Mouse (Mus musculus): ENCODE results near the gene Abca7. TPM values are rescaled to one million over a fixed set of nuclear protein-coding genes. Genes with fewer than 3 reads are reported as not detected.

Gene Abca7
- polyA plus RNA-seq, 1 experiment from 2014 or later = 5.4 TPM

GRCm38 (mm10) chr10:79976722-79977107 lies 19.6 kb upstream of the Abca7 start:
- no peak overlapping the region for H3K27ac ChIP-seq (replicated peaks)
- no peak overlapping the region for H3K9ac ChIP-seq
- no peaks in the 10 kb centered on the region for H3K9me3 ChIP-seq
- H3K36me3 ChIP-seq = peaks cover 42% of the 10 kb centered on the region
- no peak for ATAC-seq (ENCODE audit: low FRiP score, low read depth)
- 76% methylated on average over 36 of the region's 36 CpGs for WGBS
- peaks cover 12% of the 10 kb centered on the region for H3K27me3 ChIP-seq
- H3K4me3 ChIP-seq = no peak overlapping the region
- peaks cover 8% of the 10 kb centered on the region for H3K4me1 ChIP-seq (replicated peaks)
- no peak overlapping the region for H3K4me2 ChIP-seq

- H3K27ac ChIP-seq (replicated peaks) = no peak overlapping the region
- H3K4me3 ChIP-seq = no peak overlapping the region
- H3K4me2 ChIP-seq = no peak overlapping the region
- peaks cover 12% of the 10 kb centered on the region for H3K4me1 ChIP-seq (replicated peaks)
- no peak overlapping the region for H3K9ac ChIP-seq
- ATAC-seq (ENCODE audit: low FRiP score, low read depth) = no peak
- peaks cover 42% of the 10 kb centered on the region for H3K36me3 ChIP-seq
- H3K9me3 ChIP-seq = no peaks in the 10 kb centered on the region
- peaks cover 7% of the 10 kb centered on the region; the same call in 1 of the 2 replicates for H3K27me3 ChIP-seq
- 84% methylated on average over 27 of the region's 28 CpGs for WGBS
Measured at GRCm38 (mm10) chr10:79977324-79977723, 19.0 kb upstream of the Abca7 start.

DNA sequence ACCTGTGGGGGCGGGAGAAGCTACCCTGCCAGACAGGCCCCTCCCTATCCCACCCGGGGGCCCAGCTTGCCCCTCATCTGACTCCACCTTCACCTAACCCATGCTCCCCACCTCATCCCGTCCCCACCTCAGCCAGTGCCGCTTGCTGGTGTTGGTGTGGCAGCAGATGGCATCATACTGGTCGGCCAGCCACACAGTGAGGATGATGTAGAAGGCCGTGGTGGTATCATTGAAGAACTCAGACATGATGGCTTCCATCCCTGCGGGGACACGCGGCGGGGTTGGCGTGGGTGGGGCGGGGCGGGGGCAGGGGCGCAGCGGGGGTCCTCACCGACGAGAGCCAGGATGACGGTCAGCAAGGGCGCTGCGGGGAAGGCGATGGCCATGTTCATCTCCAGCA lies 18.2 kb upstream of the Abca7 start:
- no peak for ATAC-seq (ENCODE audit: low FRiP score, low read depth)
- H3K27me3 ChIP-seq = no peaks in the 10 kb centered on the region
- no peaks in the 10 kb centered on the region for H3K9me3 ChIP-seq
- no peak overlapping the region for H3K9ac ChIP-seq
- H3K36me3 ChIP-seq = peaks cover 42% of the 10 kb centered on the region
- 97% methylated on average over 21 of the region's 21 CpGs for WGBS
- H3K4me2 ChIP-seq = no peak overlapping the region
- H3K27ac ChIP-seq (replicated peaks) = no peak overlapping the region
- peaks cover 19% of the 10 kb centered on the region for H3K4me1 ChIP-seq (replicated peaks)
- H3K4me3 ChIP-seq = no peak overlapping the region

DNA sequence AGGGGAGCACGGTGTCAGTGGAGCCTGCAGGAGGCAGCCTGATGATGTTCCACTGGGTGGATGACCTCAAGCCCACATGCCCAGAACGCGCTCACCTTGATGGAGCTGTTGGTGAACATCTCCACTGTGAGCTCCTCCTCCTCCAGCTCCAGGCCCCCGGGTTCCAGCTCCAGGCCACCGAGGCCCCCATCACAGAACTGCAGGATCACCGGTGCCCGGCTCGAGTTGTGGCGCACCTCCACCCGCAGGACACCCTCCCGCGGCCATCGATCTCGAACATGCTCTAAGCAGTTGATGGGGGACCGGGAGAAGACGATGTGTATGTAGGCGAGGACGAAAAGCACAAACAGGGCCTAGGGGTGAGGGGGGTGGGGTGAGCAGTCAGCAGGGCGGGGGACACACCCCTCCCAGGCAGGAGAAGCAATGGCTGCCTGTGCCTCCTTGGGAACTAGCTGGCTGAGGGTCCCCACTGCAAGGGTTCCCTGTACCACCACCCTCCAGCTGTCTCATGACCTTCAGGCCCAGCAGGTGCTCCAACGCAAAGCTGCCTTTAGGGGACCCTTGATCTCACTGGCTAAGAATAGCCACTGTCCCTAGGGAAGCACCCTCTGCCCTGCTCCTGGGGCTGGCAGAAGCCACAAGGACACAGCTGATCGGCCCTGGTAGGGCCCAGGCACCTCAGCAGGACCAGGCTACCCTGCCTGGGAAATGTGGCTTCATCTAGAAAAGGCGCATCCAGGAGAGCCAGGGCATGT lies 16.7 kb upstream of the Abca7 start:
- 94% methylated on average over 22 of the region's 22 CpGs for WGBS
- peaks cover 38% of the 10 kb centered on the region for H3K36me3 ChIP-seq
- ATAC-seq (ENCODE audit: low FRiP score, low read depth) = no peak

GRCm38 (mm10) chr10:79983205-79983604 lies 13.1 kb upstream of the Abca7 start:
- peaks cover 11% of the 10 kb centered on the region for H3K27me3 ChIP-seq
- peak overlapping the region; percentile 84 for H3K9ac ChIP-seq
- WGBS = 77% methylated on average over 5 of the region's 5 CpGs
- H3K27ac ChIP-seq (replicated peaks) = peak overlapping the region; percentile 93
- peaks cover 10% of the 10 kb centered on the region; the same call in 1 of the 2 replicates for H3K36me3 ChIP-seq
- peak overlapping the region; percentile 56 for H3K4me3 ChIP-seq
- no peaks in the 10 kb centered on the region for H3K9me3 ChIP-seq
- H3K4me2 ChIP-seq = peak overlapping the region; percentile 96
- no peak for ATAC-seq (ENCODE audit: low FRiP score, low read depth)
- H3K4me1 ChIP-seq (replicated peaks) = peaks cover 45% of the 10 kb centered on the region

More for the DNA sequence above, 16.7 kb upstream of the Abca7 start:
- no peaks in the 10 kb centered on the region for H3K27me3 ChIP-seq
- H3K9ac ChIP-seq = no peak overlapping the region
- peaks cover 25% of the 10 kb centered on the region for H3K4me1 ChIP-seq (replicated peaks)
- H3K4me3 ChIP-seq = no peak overlapping the region
- H3K27ac ChIP-seq (replicated peaks) = no peak overlapping the region
- H3K4me2 ChIP-seq = no peak overlapping the region
- no peaks in the 10 kb centered on the region for H3K9me3 ChIP-seq

GRCm38 (mm10) chr10:79983670-79984069 lies 12.6 kb upstream of the Abca7 start:
- peak overlapping the region; percentile 93 for H3K27ac ChIP-seq (replicated peaks)
- ATAC-seq (ENCODE audit: low FRiP score, low read depth) = no peak
- H3K9ac ChIP-seq = peak overlapping the region; percentile 84
- peak overlapping the region; percentile 56 for H3K4me3 ChIP-seq
- H3K4me1 ChIP-seq (replicated peaks) = peaks cover 50% of the 10 kb centered on the region
- no peaks in the 10 kb centered on the region for H3K9me3 ChIP-seq
- peaks cover 6% of the 10 kb centered on the region; the same call in 1 of the 2 replicates for H3K36me3 ChIP-seq
- peaks cover 16% of the 10 kb centered on the region for H3K27me3 ChIP-seq
- 2% methylated on average over 8 of the region's 21 CpGs for WGBS
- peak overlapping the region; percentile 96 for H3K4me2 ChIP-seq

- Histone ChIP-seq H3K36me3 (peaks cover under 1% of the 10 kb centered on the region; the same call in 1 of the 2 replicates), H3K9ac (peak within 1 kb of the TSS; percentile 84), H3K4me2 (peak within 1 kb of the TSS; percentile 96), H3K27me3 (peaks cover 22% of the 10 kb centered on the region), H3K4me3 (peak within 1 kb of the TSS; percentile 56), H3K4me1 (replicated peaks) (peaks cover 54% of the 10 kb centered on the region), H3K27ac (replicated peaks) (peak within 1 kb of the TSS; percentile 93), H3K9me3 (no peaks in the 10 kb centered on the region)
- WGBS = 0% methylated on average over 43 of the region's 49 CpGs
- peak; percentile 83 for ATAC-seq (ENCODE audit: low FRiP score, low read depth)
Measured at GRCm38 (mm10) chr10:79984195-79984816, 12.0 kb upstream of the Abca7 start, which contains the start of gene Tmem259. Gene Tmem259, minus strand, starts transcription at chr10:79984330.

- H3K36me3 ChIP-seq = no peaks in the 10 kb centered on the region
- peak overlapping the region; percentile 56 for H3K4me3 ChIP-seq
- peak overlapping the region; percentile 96 for H3K4me2 ChIP-seq
- peak overlapping the region; percentile 93 for H3K27ac ChIP-seq (replicated peaks)
- under 1% methylated on average over 22 of the region's 22 CpGs for WGBS
- H3K4me1 ChIP-seq (replicated peaks) = peaks cover 54% of the 10 kb centered on the region
- peak; percentile 94 for ATAC-seq (ENCODE audit: low FRiP score, low read depth)
- H3K27me3 ChIP-seq = peaks cover 28% of the 10 kb centered on the region
- no peaks in the 10 kb centered on the region for H3K9me3 ChIP-seq
- peak overlapping the region; percentile 84 for H3K9ac ChIP-seq
Measured at GRCm38 (mm10) chr10:79984871-79985270, 11.4 kb upstream of the Abca7 start.

DNA sequence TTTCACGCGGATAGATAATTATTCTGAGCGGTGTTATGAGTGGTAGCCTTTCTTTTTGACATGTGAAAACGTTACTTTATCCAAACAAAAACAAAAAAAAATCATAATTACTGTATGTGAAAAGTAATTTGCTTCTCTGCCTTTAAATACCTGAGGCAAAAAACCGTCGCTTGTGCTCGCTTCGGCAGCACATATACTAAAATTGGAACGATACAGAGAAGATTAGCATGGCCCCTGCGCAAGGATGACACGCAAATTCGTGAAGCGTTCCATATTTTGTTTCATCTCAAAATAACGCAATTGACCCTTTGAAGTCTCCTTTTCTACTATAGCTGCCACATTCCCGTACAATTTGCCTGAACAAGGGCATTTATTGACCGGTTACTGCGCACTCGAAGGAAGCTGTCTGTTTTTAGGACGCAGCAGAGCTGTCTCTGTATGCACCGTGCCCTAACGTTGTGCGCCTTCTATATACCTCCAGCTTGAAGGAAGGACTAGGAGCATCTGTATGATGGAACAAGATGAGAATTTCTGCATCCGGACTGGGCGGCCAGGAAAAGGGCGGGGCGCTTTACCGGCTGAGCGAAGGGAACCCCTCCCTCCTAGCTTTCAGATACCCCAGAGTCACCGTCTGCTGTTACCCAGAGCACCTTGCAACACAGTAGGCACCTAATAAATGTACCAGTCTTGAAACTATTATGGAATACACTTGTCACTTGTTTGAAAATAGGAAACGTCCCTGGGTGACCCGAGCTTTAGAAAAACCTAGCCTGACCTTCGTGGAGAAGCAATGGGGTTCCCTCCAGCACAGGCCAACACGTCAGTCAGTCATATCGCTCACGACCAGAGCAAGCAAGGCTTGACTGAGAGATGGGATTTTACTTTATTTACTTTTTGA lies 10.7 kb upstream of the Abca7 start:
- no peak; the same call in 1 of the 2 replicates for ATAC-seq (ENCODE audit: low FRiP score, low read depth)

DNA sequence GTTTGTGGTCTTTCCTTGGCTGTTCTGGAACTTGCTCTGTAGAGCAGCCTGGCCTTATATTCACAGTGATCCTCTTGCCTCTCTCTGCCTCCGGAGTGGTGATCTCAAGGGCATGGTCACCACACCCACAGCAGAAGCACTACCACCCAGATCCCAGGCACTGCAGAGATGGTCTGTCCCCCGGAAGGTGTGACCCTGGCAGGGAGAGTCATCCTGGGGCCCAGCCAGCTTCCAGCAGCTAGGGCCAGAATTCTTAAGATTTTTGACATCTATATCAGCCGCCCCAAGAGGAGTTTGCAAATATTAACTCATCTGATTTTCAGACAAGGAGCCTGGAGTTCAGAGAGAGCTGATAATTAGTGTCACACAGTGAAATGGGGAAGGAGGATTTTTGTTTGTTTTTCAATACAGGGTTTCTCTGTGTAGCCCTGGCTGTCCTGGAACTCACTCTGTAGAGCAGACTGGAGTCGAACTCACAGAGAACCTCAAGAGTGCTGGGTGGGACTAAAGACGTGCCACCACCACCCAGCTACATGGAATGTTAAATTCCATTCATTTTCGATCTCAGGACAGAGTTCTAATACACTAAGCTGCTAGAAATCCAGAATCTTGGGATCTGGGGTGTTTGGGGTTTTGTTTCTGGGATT lies 9.9 kb upstream of the Abca7 start:
- peaks cover 50% of the 10 kb centered on the region for H3K4me1 ChIP-seq (replicated peaks)
- no peak for ATAC-seq (ENCODE audit: low FRiP score, low read depth)
- peak overlapping the region; percentile 93 for H3K27ac ChIP-seq (replicated peaks)
- H3K4me2 ChIP-seq = peak overlapping the region; percentile 96
- H3K9me3 ChIP-seq = no peaks in the 10 kb centered on the region
- H3K27me3 ChIP-seq = peaks cover 39% of the 10 kb centered on the region
- peak overlapping the region; percentile 56 for H3K4me3 ChIP-seq
- H3K9ac ChIP-seq = peak overlapping the region; percentile 64
- WGBS = 36% methylated on average over 6 of the region's 6 CpGs
- H3K36me3 ChIP-seq = no peaks in the 10 kb centered on the region

More for the DNA sequence above, 10.7 kb upstream of the Abca7 start:
- Histone ChIP-seq H3K9me3 (no peaks in the 10 kb centered on the region), H3K27ac (replicated peaks) (peak overlapping the region; percentile 93), H3K36me3 (no peaks in the 10 kb centered on the region), H3K4me2 (peak overlapping the region; percentile 96), H3K27me3 (peaks cover 31% of the 10 kb centered on the region), H3K4me3 (peak overlapping the region; percentile 56), H3K9ac (peak overlapping the region; percentile 64), H3K4me1 (replicated peaks) (peaks cover 54% of the 10 kb centered on the region)
- WGBS = 3% methylated on average over 35 of the region's 35 CpGs

- Histone ChIP-seq H3K4me3 (peak overlapping the region; percentile 1; the same call in 1 of the 2 replicates), H3K27ac (replicated peaks) (no peak overlapping the region), H3K4me1 (replicated peaks) (peaks cover 44% of the 10 kb centered on the region), H3K9me3 (no peaks in the 10 kb centered on the region), H3K27me3 (peaks cover 39% of the 10 kb centered on the region), H3K4me2 (peak overlapping the region; percentile 96; the same call in 1 of the 2 replicates), H3K36me3 (no peaks in the 10 kb centered on the region), H3K9ac (no peak overlapping the region)
- ATAC-seq (ENCODE audit: low FRiP score, low read depth) = no peak
- WGBS = 4% methylated on average over 11 of the region's 11 CpGs
Measured at GRCm38 (mm10) chr10:79986963-79987362, 9.3 kb upstream of the Abca7 start.

All from hindbrain, embryonic 15.5 days (tissue).